Mouse (Mus musculus) forebrain, embryonic 12.5 days (tissue): ENCODE data around the gene Gm43552. TPM values are rescaled to one million over a fixed set of nuclear protein-coding genes. Genes with fewer than 3 reads are reported as not detected.

Source experiments
- ATAC-seq: fragments of 200-750 bp; cut with Nextera tagmentation; 2 replicates; pipeline ENCODE4 v1.8.0; 2017; ENCODE audit warnings: moderate TSS enrichment; ENCODE audit not compliant: low FRiP score
- H3K27ac ChIP-seq: fragments of 300-500 bp; sonication (generic); 2 replicates; pipeline ENCODE4 v1.5.1; 2016; ENCODE audit warnings: mild to moderate bottlenecking
- H3K27me3 ChIP-seq: fragments of 300-500 bp; sonication (generic); 2 replicates; pipeline ENCODE4 v1.6.1; 2016; ENCODE audit warnings: mild to moderate bottlenecking
- H3K36me3 ChIP-seq: fragments of 300-500 bp; sonication (generic); replicated peaks from 2 replicates; pipeline ENCODE4 v1.6.1; 2016; ENCODE audit warnings: mild to moderate bottlenecking
- H3K4me1 ChIP-seq: fragments of 300-500 bp; sonication (generic); 2 replicates; pipeline ENCODE4 v1.6.1; 2016
- H3K4me2 ChIP-seq: fragments of 300-500 bp; sonication (generic); 2 replicates; pipeline ENCODE4 v1.6.1; 2016; ENCODE audit warnings: mild to moderate bottlenecking, moderate library complexity
- H3K4me3 ChIP-seq: fragments of 300-500 bp; sonication (generic); replicated peaks from 2 replicates; pipeline ENCODE4 v1.5.1; 2016; ENCODE audit warnings: mild to moderate bottlenecking
- H3K9ac ChIP-seq: fragments of 300-500 bp; sonication (generic); 2 replicates; pipeline ENCODE4 v1.6.1; 2016; ENCODE audit warnings: mild to moderate bottlenecking
- H3K9me3 ChIP-seq: fragments of 300-500 bp; sonication (generic); 2 replicates; pipeline ENCODE4 v1.6.1; 2016
- WGBS: fragments of 180-500 bp; shearing (Covaris S2); methylation state at CpG from one replicate; pipeline ENCODE4 v1.1.7; 2016; 5-methylcytosine and 5-hydroxymethylcytosine counted together
- polyA plus RNA-seq: library from polyadenylated mRNA; unstranded; fragments of >200 nt; fragmentation: Nextera tagmentation; extraction: Ambion mirVana; gene quantifications from 2 replicates; pipeline ENCODE4 v1.2.1, GENCODE M21; 2016

Gene Gm43552
- polyA plus RNA-seq, 1 experiment from 2014 or later, result not detected

DNA sequence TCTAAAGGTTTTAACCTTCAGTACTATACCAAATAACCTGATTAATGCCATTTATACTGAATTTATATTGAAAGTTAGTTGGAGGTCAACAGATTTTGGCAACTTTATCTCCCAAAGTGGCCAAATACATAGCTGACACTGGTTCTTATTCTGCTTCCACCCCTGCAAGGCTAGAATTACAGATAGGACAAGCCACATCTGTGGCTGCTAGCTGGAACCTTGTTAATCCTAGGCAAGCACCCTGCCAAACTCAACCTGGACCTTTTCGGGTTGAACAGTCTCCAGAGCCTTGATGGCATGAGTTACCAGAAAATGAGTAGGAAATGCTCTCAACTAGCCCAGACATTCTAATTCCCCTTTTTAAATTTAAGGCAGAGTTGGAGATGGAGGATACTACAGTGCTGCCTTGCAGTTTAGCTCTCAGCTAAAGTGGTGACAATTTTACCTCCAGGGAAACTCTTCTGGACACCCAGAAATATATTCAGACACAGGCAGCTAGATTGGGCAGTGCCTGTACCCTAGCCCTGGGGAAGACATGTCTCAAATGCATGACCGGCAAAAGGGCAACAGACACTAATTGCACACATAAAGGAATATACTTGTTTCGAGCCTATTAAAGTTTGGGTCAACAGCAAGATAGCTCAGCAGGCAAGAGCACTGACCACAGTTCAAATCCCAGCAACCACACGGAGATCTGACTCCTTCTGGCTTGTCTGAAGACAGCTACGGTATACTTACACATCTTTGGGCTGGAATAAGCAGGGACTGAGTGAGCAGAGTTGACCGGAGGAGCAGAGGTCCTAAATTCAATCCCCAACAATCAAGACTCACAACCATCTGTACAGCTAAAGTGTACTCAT, 105.4 kb downstream of the Gm43552 start:
- no peak overlapping the region for H3K27ac ChIP-seq
- H3K36me3 ChIP-seq, result peaks cover 36% of the 10 kb centered on the region
- 80% methylated on average over 6 of the region's 6 CpGs for WGBS
- no peaks in the 10 kb centered on the region for H3K27me3 ChIP-seq
- H3K9ac ChIP-seq, result no peak overlapping the region
- H3K9me3 ChIP-seq, result no peaks in the 10 kb centered on the region
- peaks cover 20% of the 10 kb centered on the region for H3K4me1 ChIP-seq
- no peak for ATAC-seq
- H3K4me2 ChIP-seq, result no peak overlapping the region
- H3K4me3 ChIP-seq, result no peak overlapping the region

DNA sequence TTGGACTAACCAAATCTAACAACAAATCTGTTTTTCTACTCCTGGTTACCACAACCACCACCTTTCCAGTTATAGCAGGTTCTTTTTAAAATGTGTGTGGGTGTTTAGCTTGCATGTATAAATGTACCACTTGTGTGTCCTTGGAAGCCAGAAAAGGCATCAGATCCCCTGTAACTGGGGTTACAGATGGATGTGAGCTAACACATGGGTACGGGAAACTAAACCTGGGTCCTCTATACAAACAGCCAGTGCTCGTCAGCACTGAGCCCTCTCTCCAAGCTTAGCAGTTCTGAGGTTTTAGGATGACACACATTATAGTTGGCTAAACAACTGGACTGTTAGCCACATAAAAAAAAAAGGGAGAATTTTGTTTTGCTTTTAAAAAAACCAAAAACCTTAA, 106.9 kb downstream of the Gm43552 start:
- Histone ChIP-seq H3K4me2 (no peak overlapping the region), H3K27me3 (no peaks in the 10 kb centered on the region), H3K4me1 (peaks cover 20% of the 10 kb centered on the region), H3K4me3 (no peak overlapping the region), H3K9ac (no peak overlapping the region), H3K36me3 (peaks cover 36% of the 10 kb centered on the region), H3K27ac (no peak overlapping the region), H3K9me3 (no peaks in the 10 kb centered on the region)
- no peak for ATAC-seq
- 75% methylated on average over 2 of the region's 2 CpGs for WGBS

Other genes with a start within 250 kb of the Gm43552 start
- 88.1 and 93.8 TPM in 2 replicates for gene Rfc1, start 157.2 kb downstream of the Gm43552 start, polyA plus RNA-seq
- gene Klb, start 144.5 kb downstream of the Gm43552 start, polyA plus RNA-seq, result 0.13 TPM in 1 of 2 replicates, not detected in the other
- 738 and 747 TPM in 2 replicates for gene Rpl9, start 101.4 kb downstream of the Gm43552 start, polyA plus RNA-seq
- gene Lias, start 101.3 kb downstream of the Gm43552 start, polyA plus RNA-seq, result 61.4 and 66.6 TPM in 2 replicates
- gene Ugdh, start 56.9 kb downstream of the Gm43552 start, polyA plus RNA-seq, result 78.7 and 85.9 TPM in 2 replicates
- gene Smim14, start 44.4 kb upstream of the Gm43552 start, polyA plus RNA-seq, result 113 and 118 TPM in 2 replicates
- gene Ube2k, start 44.4 kb upstream of the Gm43552 start, polyA plus RNA-seq, result 185 and 192 TPM in 2 replicates
- 130 and 136 TPM in 2 replicates for gene Pds5a, start 205.4 kb upstream of the Gm43552 start, polyA plus RNA-seq